In the genomic region with DNA sequence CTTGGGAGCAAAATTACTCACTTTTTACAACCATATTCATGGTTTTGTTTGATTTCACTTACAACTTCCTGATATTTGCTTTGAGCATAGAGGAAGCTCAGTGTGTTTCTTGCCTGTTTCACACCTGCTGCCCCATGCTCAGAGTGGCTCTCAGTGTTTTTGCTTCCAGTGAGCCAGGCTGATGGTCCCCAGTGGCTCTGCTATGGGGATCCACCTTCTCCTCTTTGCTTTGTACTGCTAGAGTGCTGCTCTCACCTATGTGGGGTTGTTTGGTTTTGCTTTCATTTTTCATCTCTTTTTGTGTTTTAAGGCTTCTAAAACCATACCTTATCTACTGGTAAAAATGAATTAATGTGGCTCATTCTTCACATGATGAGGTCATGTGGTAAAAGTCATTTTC, we compare ENCODE assay signal across 28 mouse cellular contexts. TPM values are rescaled to one million over a fixed set of nuclear protein-coding genes. Genes with fewer than 3 reads are reported as not detected.
DNase-seq lines count a peak whose midpoint lies in the region; ATAC-seq and TF ChIP-seq lines count a peak whose summit lies in the region.
"Had no signal": no experiment of that assay in that cellular context is flagged by ENCODE, and none has a peak within 500 bp of the region (broad histone marks: within the 10 kb centered on the region; RNA-seq: fewer than 3 reads in every experiment).

No protein-coding gene starts in this region.

- no peaks in the 10 kb centered on the region for H3K9me3 ChIP-seq in midbrain, postnatal 0 days (ENCODE audit: low read length)
- no peaks in the 10 kb centered on the region for H3K9me3 ChIP-seq in hindbrain, embryonic 13.5 days
- H3K9me3 ChIP-seq: embryonic facial prominence, embryonic 13.5 days; forebrain, embryonic 12.5 days; G1E; heart, embryonic 13.5 days; intestine, embryonic 15.5 days; midbrain, embryonic 13.5 days; neural tube, embryonic 13.5 days had no signal

- no peak overlapping the region for H3K9ac ChIP-seq in midbrain, postnatal 0 days (replicated peaks; ENCODE audit: low read length, poor library complexity, severe bottlenecking)
- H3K9ac ChIP-seq in hindbrain, embryonic 13.5 days, result no peak overlapping the region
- H3K9ac ChIP-seq: embryonic facial prominence, embryonic 13.5 days; forebrain, embryonic 12.5 days; heart, embryonic 13.5 days; hindbrain, embryonic 14.5 days; intestine, embryonic 15.5 days; midbrain, embryonic 13.5 days; neural tube, embryonic 13.5 days had no signal

- peak; percentile 45; the same call in 1 of the 2 replicates for ATAC-seq in megakaryocyte, adult 5-6 weeks (ENCODE audit: poor library complexity, severe bottlenecking)
- ATAC-seq in midbrain, postnatal 0 days (ENCODE audit: low FRiP score), result no peak
- ATAC-seq in hindbrain, embryonic 13.5 days (ENCODE audit: low FRiP score), result no peak
- ATAC-seq: intestine, embryonic 15.5 days; midbrain, embryonic 13.5 days; Patski had no signal

- H3K27ac ChIP-seq in midbrain, postnatal 0 days (ENCODE audit: low read depth, low read length), result no peak overlapping the region
- no peak overlapping the region for H3K27ac ChIP-seq in hindbrain, embryonic 13.5 days
- H3K27ac ChIP-seq: embryonic facial prominence, embryonic 13.5 days; forebrain, embryonic 12.5 days; heart, adult 2 months; heart, embryonic 13.5 days; hindbrain, embryonic 14.5 days; intestine, embryonic 15.5 days; midbrain, embryonic 13.5 days; neural tube, embryonic 13.5 days had no signal

- intact Hi-C loops in heart, postnatal 36 days (cut with DNase I), result no loop called here

- no peak for TF ChIP-seq CTCF in midbrain, postnatal 0 days (IDR thresholded peaks at IDR 0.05)

- no peak overlapping the region for H3K4me2 ChIP-seq in midbrain, postnatal 0 days (ENCODE audit: low read depth, low read length, poor library complexity, severe bottlenecking)
- no peak overlapping the region for H3K4me2 ChIP-seq in hindbrain, embryonic 13.5 days
- H3K4me2 ChIP-seq: embryonic facial prominence, embryonic 13.5 days; forebrain, embryonic 12.5 days; heart, embryonic 13.5 days; hindbrain, embryonic 14.5 days; intestine, embryonic 15.5 days; midbrain, embryonic 13.5 days; neural tube, embryonic 13.5 days had no signal

- H3K4me3 ChIP-seq in midbrain, postnatal 0 days (ENCODE audit: low read depth, low read length), result no peak overlapping the region
- H3K4me3 ChIP-seq in hindbrain, embryonic 13.5 days, result no peak overlapping the region
- H3K4me3 ChIP-seq: embryonic facial prominence, embryonic 13.5 days; erythroblast, embryonic 14.5 days; forebrain, embryonic 12.5 days; heart, adult 2 months; heart, embryonic 13.5 days; intestine, embryonic 15.5 days; midbrain, embryonic 13.5 days; neural tube, embryonic 13.5 days had no signal

- H3K4me1 ChIP-seq in midbrain, postnatal 0 days (ENCODE audit: insufficient read depth, low read length), result no peaks in the 10 kb centered on the region
- no peaks in the 10 kb centered on the region for H3K4me1 ChIP-seq in hindbrain, embryonic 13.5 days (replicated peaks)
- H3K4me1 ChIP-seq: embryonic facial prominence, embryonic 13.5 days; forebrain, embryonic 12.5 days; heart, embryonic 13.5 days; intestine, embryonic 15.5 days; midbrain, embryonic 13.5 days; neural tube, embryonic 13.5 days had no signal

- H3K36me3 ChIP-seq in midbrain, postnatal 0 days (ENCODE audit: insufficient read depth, low read length), result no peaks in the 10 kb centered on the region
- H3K36me3 ChIP-seq in hindbrain, embryonic 13.5 days, result no peaks in the 10 kb centered on the region
- H3K36me3 ChIP-seq: forebrain, embryonic 12.5 days; intestine, embryonic 15.5 days; midbrain, embryonic 13.5 days had no signal

- H3K27me3 ChIP-seq in midbrain, postnatal 0 days (ENCODE audit: insufficient read depth, low read length), result no peaks in the 10 kb centered on the region
- H3K27me3 ChIP-seq in hindbrain, embryonic 13.5 days, result no peaks in the 10 kb centered on the region
- H3K27me3 ChIP-seq: embryonic facial prominence, embryonic 13.5 days; forebrain, embryonic 12.5 days; heart, embryonic 13.5 days; intestine, embryonic 15.5 days; midbrain, embryonic 13.5 days; neural tube, embryonic 13.5 days; Patski had no signal

- DNase-seq in thymus, postnatal 14 days, result peak; percentile 13
- DNase-seq in thymus, postnatal 10 days (ENCODE audit: low spot score in 2 of 2), result no peak
- peak; percentile 0 to 1 for DNase-seq in CD8-positive naive resting alpha-beta T cell, adult 2 months (ENCODE audit: low read depth in 2 of 2, low spot score in 2 of 2)
- DNase-seq in thymus, postnatal 4 days, result peak; percentile 17
- DNase-seq in midbrain, postnatal 0 days (ENCODE audit: low spot score), result no peak
- DNase-seq in heart, postnatal 36 days, result no peak
- DNase-seq: adrenal gland, adult 8-10 months; cerebellum, adult 2 months; cerebellum, postnatal 36 days; embryo, embryonic 11 days; gastrocnemius, postnatal 36 days; heart, adult 2 months; heart, postnatal 14 days; kidney, adult 8-10 months; kidney, postnatal 10 days; right cerebral cortex, adult 18-20 months had no signal

RNA-seq across cellular contexts. Expression of gene Mpp6, which starts 36.1 kb away (rescaled TPM):
- total RNA-seq in megakaryocyte, adult 5-6 weeks (2015), result 95.2 and 96.8 TPM in 2 replicates
- 177 and 191 TPM in 2 replicates for total RNA-seq in megakaryocyte, adult 5-6 weeks (2017)
- 53.9 and 67.9 TPM in 2 replicates for total RNA-seq in midbrain, postnatal 0 days (2014; rRNA removed)
- 46.7 and 56.1 TPM in 2 replicates for polyA plus RNA-seq in midbrain, postnatal 0 days (2015; fragmentation: Nextera tagmentation; extraction: Ambion mirVana)
- 10 to 100 TPM; 59.2 to 64.2 TPM for total RNA-seq in heart, postnatal 36 days (2021)
- 50.5 and 52.4 TPM in 2 replicates for polyA plus RNA-seq in hindbrain, embryonic 13.5 days (2015; fragmentation: Nextera tagmentation; extraction: Ambion mirVana)

Comparison
In these comparisons a context has a peak if more than half of its experiments do, and no peak if none do; other contexts are left out.
1. DNase-seq: peak in thymus, postnatal 14 days (single experiment), CD8-positive naive resting alpha-beta T cell, adult 2 months (2 of 2) and thymus, postnatal 4 days (single experiment); none in thymus, postnatal 10 days (0 of 2), midbrain, postnatal 0 days (single experiment) and heart, postnatal 36 days (0 of 2).